Mouse (Mus musculus) neural tube, embryonic 15.5 days (tissue): ENCODE measurements around the gene Cela2a. TPM values are rescaled to one million over a fixed set of nuclear protein-coding genes. Genes with fewer than 3 reads are reported as not detected.

Experiments
- ATAC-seq: fragments of 200-750 bp; cut with Nextera tagmentation; 2 replicates; pipeline ENCODE4 v1.8.0; 2017; ENCODE audit warnings: mild to moderate bottlenecking, moderate TSS enrichment, moderate library complexity; ENCODE audit not compliant: low FRiP score
- H3K27ac ChIP-seq: fragments of 300-500 bp; sonication (generic); replicated peaks from 2 replicates; pipeline ENCODE4 v1.5.1; 2015; ENCODE audit warnings: mild to moderate bottlenecking, inconsistent platforms
- H3K27me3 ChIP-seq: fragments of 300-500 bp; sonication (generic); replicated peaks from 2 replicates; pipeline ENCODE4 v1.6.1; 2015; ENCODE audit warnings: inconsistent platforms
- H3K36me3 ChIP-seq: fragments of 300-500 bp; sonication (generic); 2 replicates; pipeline ENCODE4 v1.6.1; 2015; ENCODE audit warnings: inconsistent platforms
- H3K4me1 ChIP-seq: fragments of 300-500 bp; sonication (generic); 2 replicates; pipeline ENCODE4 v1.6.1; 2015; ENCODE audit warnings: inconsistent platforms
- H3K4me2 ChIP-seq: fragments of 300-500 bp; sonication (generic); 2 replicates; pipeline ENCODE4 v1.6.1; 2015; ENCODE audit warnings: inconsistent platforms, mild to moderate bottlenecking, moderate library complexity
- H3K4me3 ChIP-seq: fragments of 300-500 bp; sonication (generic); replicated peaks from 2 replicates; pipeline ENCODE4 v1.5.1; 2015; ENCODE audit warnings: mild to moderate bottlenecking, inconsistent platforms
- H3K9ac ChIP-seq: fragments of 300-500 bp; sonication (generic); replicated peaks from 2 replicates; pipeline ENCODE4 v1.6.1; 2015; ENCODE audit warnings: mild to moderate bottlenecking, inconsistent platforms
- H3K9me3 ChIP-seq: fragments of 300-500 bp; sonication (generic); replicated peaks from 2 replicates; pipeline ENCODE4 v1.6.1; 2016; ENCODE audit warnings: inconsistent platforms
- WGBS: fragments of 180-500 bp; shearing (Covaris S2); methylation state at CpG from one replicate; pipeline ENCODE4 v1.1.7; 2015; ENCODE audit warnings: mixed read lengths; 5-methylcytosine and 5-hydroxymethylcytosine counted together
- polyA plus RNA-seq: library from polyadenylated mRNA; unstranded; fragments of >200 nt; fragmentation: Nextera tagmentation; extraction: Ambion mirVana; gene quantifications from 2 replicates; pipeline ENCODE4 v1.2.1, GENCODE M21; 2015

Gene Cela2a
- polyA plus RNA-seq, 1 experiment from 2014 or later, result not detected

GRCm38 (mm10) chr4:141796356-141796755 lies 29.6 kb downstream of the Cela2a start:
- WGBS, result 88% methylated on average over 7 of the region's 7 CpGs
- Histone ChIP-seq H3K27me3 (no peaks in the 10 kb centered on the region), H3K4me2 (no peak overlapping the region), H3K27ac (no peak overlapping the region), H3K4me3 (no peak overlapping the region), H3K9ac (no peak overlapping the region), H3K36me3 (peaks cover 9% of the 10 kb centered on the region), H3K4me1 (peaks cover 33% of the 10 kb centered on the region), H3K9me3 (no peaks in the 10 kb centered on the region)
- ATAC-seq, result no peak

GRCm38 (mm10) chr4:141794152-141794535 lies 31.8 kb downstream of the Cela2a start:
- 11% methylated on average over 5 of the region's 5 CpGs for WGBS
- no peaks in the 10 kb centered on the region for H3K9me3 ChIP-seq
- no peak for ATAC-seq
- peak overlapping the region; percentile 64 for H3K4me2 ChIP-seq
- peak overlapping the region; percentile 94 for H3K27ac ChIP-seq
- peaks cover 44% of the 10 kb centered on the region for H3K4me1 ChIP-seq
- peak overlapping the region; percentile 63 for H3K4me3 ChIP-seq
- H3K9ac ChIP-seq, result peak overlapping the region; percentile 68
- no peaks in the 10 kb centered on the region for H3K27me3 ChIP-seq
- peaks cover 9% of the 10 kb centered on the region for H3K36me3 ChIP-seq

- H3K27me3 ChIP-seq, result no peaks in the 10 kb centered on the region
- H3K9me3 ChIP-seq, result no peaks in the 10 kb centered on the region
- peaks cover 9% of the 10 kb centered on the region for H3K36me3 ChIP-seq
- peak within 1 kb of the TSS; percentile 68 for H3K9ac ChIP-seq
- H3K4me1 ChIP-seq, result peaks cover 44% of the 10 kb centered on the region
- peak within 1 kb of the TSS; percentile 63 for H3K4me3 ChIP-seq
- under 1% methylated on average over 70 of the region's 80 CpGs for WGBS
- ATAC-seq, result peak; percentile 83
- H3K27ac ChIP-seq, result peak within 1 kb of the TSS; percentile 94
- peak within 1 kb of the TSS; percentile 64 for H3K4me2 ChIP-seq
Measured at GRCm38 (mm10) chr4:141793282-141794151, 32.4 kb downstream of the Cela2a start, which contains the start of gene Casp9. TSS of gene Casp9 (plus strand) at chr4:141793612.

GRCm38 (mm10) chr4:141792554-141793281 lies 33.2 kb downstream of the Cela2a start:
- peaks cover 44% of the 10 kb centered on the region for H3K4me1 ChIP-seq
- peak overlapping the region; percentile 63 for H3K4me3 ChIP-seq
- peak overlapping the region; percentile 64 for H3K4me2 ChIP-seq
- ATAC-seq, result 0 out of 2 replicates have a peak, but pooled peaks have one; percentile 12
- peaks cover 5% of the 10 kb centered on the region for H3K36me3 ChIP-seq
- WGBS, result 9% methylated on average over 10 of the region's 10 CpGs
- no peaks in the 10 kb centered on the region for H3K27me3 ChIP-seq
- peak overlapping the region; percentile 94 for H3K27ac ChIP-seq
- H3K9ac ChIP-seq, result 0 out of 2 replicates have a peak overlapping the region, but pooled peaks have one; percentile 27
- H3K9me3 ChIP-seq, result no peaks in the 10 kb centered on the region

GRCm38 (mm10) chr4:141791951-141792350 lies 34.0 kb downstream of the Cela2a start:
- H3K4me2 ChIP-seq, result no peak overlapping the region
- no peaks in the 10 kb centered on the region for H3K9me3 ChIP-seq
- no peaks in the 10 kb centered on the region for H3K27me3 ChIP-seq
- peaks cover 5% of the 10 kb centered on the region; the same call in 1 of the 2 replicates for H3K36me3 ChIP-seq
- 93% methylated on average over 8 of the region's 8 CpGs for WGBS
- H3K9ac ChIP-seq, result no peak overlapping the region
- no peak overlapping the region for H3K4me3 ChIP-seq
- H3K4me1 ChIP-seq, result peaks cover 48% of the 10 kb centered on the region
- H3K27ac ChIP-seq, result no peak overlapping the region
- no peak for ATAC-seq

- no peak overlapping the region; the same call in 1 of the 2 replicates for H3K4me2 ChIP-seq
Measured at GRCm38 (mm10) chr4:141791486-141791885, 34.5 kb downstream of the Cela2a start.

GRCm38 (mm10) chr4:141790524-141790990 lies 35.4 kb downstream of the Cela2a start, which contains the start of gene Dnajc16:
TSS of gene Dnajc16 (minus strand) at chr4:141790931.
- Histone ChIP-seq H3K4me1 (peaks cover 38% of the 10 kb centered on the region), H3K27me3 (no peaks in the 10 kb centered on the region), H3K9ac (peak within 1 kb of the TSS; percentile 99), H3K36me3 (peaks cover 6% of the 10 kb centered on the region; the same call in 1 of the 2 replicates), H3K4me2 (peak within 1 kb of the TSS; percentile 83), H3K4me3 (peak within 1 kb of the TSS; percentile 95), H3K9me3 (no peaks in the 10 kb centered on the region), H3K27ac (peak within 1 kb of the TSS; percentile 89)
- peak; percentile 90 for ATAC-seq
- WGBS, result 0% methylated on average over 42 of the region's 42 CpGs

More at GRCm38 (mm10) chr4:141791486-141791885, 34.5 kb downstream of the Cela2a start:
- H3K27ac ChIP-seq, result peak overlapping the region; percentile 82; the same call in 1 of the 2 replicates
- H3K4me3 ChIP-seq, result no peak overlapping the region
- no peak for ATAC-seq
- H3K9me3 ChIP-seq, result no peaks in the 10 kb centered on the region
- H3K4me1 ChIP-seq, result peaks cover 45% of the 10 kb centered on the region
- WGBS, result 92% methylated on average over 7 of the region's 7 CpGs
- peaks cover 5% of the 10 kb centered on the region; the same call in 1 of the 2 replicates for H3K36me3 ChIP-seq
- no peak overlapping the region for H3K9ac ChIP-seq
- no peaks in the 10 kb centered on the region for H3K27me3 ChIP-seq

GRCm38 (mm10) chr4:141789564-141790218 lies 36.3 kb downstream of the Cela2a start:
- no peak for ATAC-seq
- peak overlapping the region; percentile 89 for H3K27ac ChIP-seq
- peak overlapping the region; percentile 95 for H3K4me3 ChIP-seq
- no peaks in the 10 kb centered on the region for H3K27me3 ChIP-seq
- H3K4me2 ChIP-seq, result peak overlapping the region; percentile 83
- H3K4me1 ChIP-seq, result peaks cover 29% of the 10 kb centered on the region
- peak overlapping the region; percentile 99 for H3K9ac ChIP-seq
- 58% methylated on average over 3 of the region's 3 CpGs for WGBS
- H3K9me3 ChIP-seq, result no peaks in the 10 kb centered on the region
- peaks cover 15% of the 10 kb centered on the region; the same call in 1 of the 2 replicates for H3K36me3 ChIP-seq

GRCm38 (mm10) chr4:141787462-141787861 lies 38.5 kb downstream of the Cela2a start:
- Histone ChIP-seq H3K4me3 (no peak overlapping the region), H3K27ac (0 out of 2 replicates have a peak overlapping the region, but pooled peaks have one; percentile 23), H3K4me2 (no peak overlapping the region), H3K36me3 (peaks cover 34% of the 10 kb centered on the region), H3K9ac (no peak overlapping the region), H3K27me3 (no peaks in the 10 kb centered on the region), H3K9me3 (no peaks in the 10 kb centered on the region), H3K4me1 (peaks cover 18% of the 10 kb centered on the region)
- no peak for ATAC-seq
- 86% methylated on average over 7 of the region's 7 CpGs for WGBS

- no peaks in the 10 kb centered on the region for H3K27me3 ChIP-seq
- H3K27ac ChIP-seq, result no peak overlapping the region
- ATAC-seq, result no peak
- peaks cover 18% of the 10 kb centered on the region for H3K4me1 ChIP-seq
- H3K4me3 ChIP-seq, result no peak overlapping the region
- H3K9me3 ChIP-seq, result no peaks in the 10 kb centered on the region
- H3K4me2 ChIP-seq, result no peak overlapping the region
- H3K9ac ChIP-seq, result no peak overlapping the region
- WGBS, result 63% methylated on average over 6 of the region's 6 CpGs
- H3K36me3 ChIP-seq, result peaks cover 38% of the 10 kb centered on the region
Measured at GRCm38 (mm10) chr4:141787046-141787445, 38.9 kb downstream of the Cela2a start.

GRCm38 (mm10) chr4:141786141-141786540 lies 39.8 kb downstream of the Cela2a start:
- no peak overlapping the region for H3K4me2 ChIP-seq
- no peak for ATAC-seq
- H3K4me1 ChIP-seq, result peaks cover 13% of the 10 kb centered on the region
- H3K9ac ChIP-seq, result no peak overlapping the region
- no peaks in the 10 kb centered on the region for H3K9me3 ChIP-seq
- H3K4me3 ChIP-seq, result no peak overlapping the region
- 89% methylated on average over 13 of the region's 13 CpGs for WGBS
- H3K27ac ChIP-seq, result no peak overlapping the region
- no peaks in the 10 kb centered on the region for H3K27me3 ChIP-seq
- H3K36me3 ChIP-seq, result peaks cover 47% of the 10 kb centered on the region
